Mouse (Mus musculus) neutrophil, adult 5-6 weeks (primary cell): Measurements from ENCODE around the gene Cryba4. TPM values are rescaled to one million over a fixed set of nuclear protein-coding genes. Genes with fewer than 3 reads are reported as not detected.

Experiments used
- ATAC-seq: fragments of 151-379, 151-347 bp; 2 replicates; pipeline ENCODE4 v1.8.0; 2017; ENCODE audit warnings: mild to moderate bottlenecking, moderate TSS enrichment; ENCODE audit not compliant: insufficient number of reproducible peaks, poor library complexity, low FRiP score, severe bottlenecking; ENCODE audit errors: extremely low read depth
- total RNA-seq: library from RNA; stranded (forward); fragments of 200-1000 nt; gene quantifications from 2 replicates; pipeline ENCODE4 v1.2.3, GENCODE M21; 2017

Gene Cryba4
- total RNA-seq, 1 experiment from 2014 or later: 1.2 TPM

GRCm38 (mm10) chr5:112287652-112288051, 35.3 kb upstream of the Cryba4 start:
- ATAC-seq: no peak

GRCm38 (mm10) chr5:112286984-112287641, 34.8 kb upstream of the Cryba4 start:
- ATAC-seq: peak; percentile 77

DNA sequence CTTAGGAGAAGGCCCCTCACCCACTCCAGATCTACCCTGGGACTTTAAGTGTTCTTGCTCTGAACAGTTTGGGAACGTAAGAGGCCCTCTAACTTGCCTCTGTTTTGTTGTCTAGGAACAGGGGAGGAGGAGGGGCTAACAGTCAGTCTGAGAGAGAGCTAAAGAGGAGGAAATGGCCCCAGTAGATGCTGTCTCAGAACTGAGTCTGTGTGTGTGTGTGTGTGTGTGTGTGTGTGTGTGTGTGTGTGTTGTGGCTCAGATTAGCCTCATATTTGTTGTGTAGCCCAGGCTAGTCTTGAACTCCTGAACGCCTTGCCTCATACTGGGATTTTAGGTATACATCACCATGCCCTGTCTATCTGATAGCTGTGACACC, 34.3 kb upstream of the Cryba4 start:
- ATAC-seq: no peak

DNA sequence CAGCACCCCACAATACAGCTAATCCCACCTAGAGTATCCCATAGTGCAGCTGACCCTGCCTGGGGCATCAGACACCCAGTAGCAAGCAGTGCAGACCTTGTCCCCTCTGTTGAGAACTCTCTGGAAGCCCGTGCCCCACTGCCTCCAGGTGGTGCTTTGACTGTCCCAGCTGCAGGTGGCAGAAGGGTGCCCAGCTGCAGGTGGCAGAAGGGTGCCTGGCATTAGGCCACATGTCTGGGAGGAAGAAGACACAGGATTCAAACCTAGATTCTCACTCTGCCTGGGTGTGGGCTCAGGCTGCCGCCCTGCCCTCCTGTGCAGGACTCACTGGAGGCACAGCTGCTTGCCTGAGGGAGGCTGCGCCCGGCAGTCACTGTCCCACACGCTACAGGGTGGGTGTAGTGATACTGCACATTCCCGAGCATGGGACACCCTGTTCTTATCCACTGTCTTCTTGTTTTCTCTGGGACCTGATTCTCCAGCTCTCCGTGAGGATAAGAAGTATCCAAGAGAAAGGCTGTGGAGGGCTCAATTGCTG, 33.3 kb upstream of the Cryba4 start:
- ATAC-seq: no peak

GRCm38 (mm10) chr5:112284203-112284582, 31.9 kb upstream of the Cryba4 start:
- ATAC-seq: no peak

GRCm38 (mm10) chr5:112283543-112284202, 31.4 kb upstream of the Cryba4 start:
- no peak for ATAC-seq

- ATAC-seq: no peak
Observed at GRCm38 (mm10) chr5:112282780-112283482, 30.6 kb upstream of the Cryba4 start.

- no peak for ATAC-seq
Observed at GRCm38 (mm10) chr5:112282123-112282779, 29.9 kb upstream of the Cryba4 start.

GRCm38 (mm10) chr5:112281676-112282075, 29.4 kb upstream of the Cryba4 start:
- ATAC-seq: no peak

DNA sequence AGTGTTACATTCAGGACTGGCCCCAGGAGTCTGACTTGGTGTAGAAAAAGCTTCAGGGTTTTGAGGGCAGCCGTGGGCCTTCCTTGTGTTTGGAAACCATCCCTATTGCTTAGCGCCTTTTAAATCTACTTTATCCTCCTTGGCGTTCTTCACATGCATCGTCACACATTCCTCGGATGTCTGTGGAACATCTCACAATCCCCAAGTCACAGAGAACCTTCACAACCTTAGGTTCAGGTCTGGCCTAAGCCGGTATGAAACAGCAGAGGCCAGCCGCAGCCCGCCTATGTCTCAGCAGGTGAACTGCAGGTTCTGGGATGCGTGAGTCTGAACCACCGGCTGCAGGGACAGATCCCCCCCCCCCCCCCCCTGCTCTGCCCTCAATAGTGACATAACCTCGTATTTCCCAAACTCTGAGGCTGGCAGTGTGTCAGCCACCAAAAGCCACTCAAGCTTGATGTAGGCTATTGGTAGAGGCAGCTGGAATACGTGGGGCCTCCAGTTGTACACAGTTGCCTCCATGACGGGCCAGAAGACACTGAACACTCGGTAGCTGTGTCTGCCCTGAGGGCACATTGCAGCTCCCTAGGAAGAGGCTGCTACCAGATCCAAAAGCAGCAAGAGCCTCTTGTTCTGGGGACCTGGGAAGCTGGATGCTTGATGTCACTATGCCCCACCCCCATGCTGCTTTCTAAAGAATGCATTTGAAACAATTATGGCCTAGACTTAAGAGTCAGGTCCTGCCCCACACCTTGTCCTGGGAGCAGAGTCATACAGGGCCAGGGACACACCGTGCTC, 28.7 kb upstream of the Cryba4 start:
- no peak for ATAC-seq

GRCm38 (mm10) chr5:112280151-112280550, 27.8 kb upstream of the Cryba4 start:
- no peak for ATAC-seq

- no peak for ATAC-seq
Observed at GRCm38 (mm10) chr5:112279181-112280021, 27.1 kb upstream of the Cryba4 start.

DNA sequence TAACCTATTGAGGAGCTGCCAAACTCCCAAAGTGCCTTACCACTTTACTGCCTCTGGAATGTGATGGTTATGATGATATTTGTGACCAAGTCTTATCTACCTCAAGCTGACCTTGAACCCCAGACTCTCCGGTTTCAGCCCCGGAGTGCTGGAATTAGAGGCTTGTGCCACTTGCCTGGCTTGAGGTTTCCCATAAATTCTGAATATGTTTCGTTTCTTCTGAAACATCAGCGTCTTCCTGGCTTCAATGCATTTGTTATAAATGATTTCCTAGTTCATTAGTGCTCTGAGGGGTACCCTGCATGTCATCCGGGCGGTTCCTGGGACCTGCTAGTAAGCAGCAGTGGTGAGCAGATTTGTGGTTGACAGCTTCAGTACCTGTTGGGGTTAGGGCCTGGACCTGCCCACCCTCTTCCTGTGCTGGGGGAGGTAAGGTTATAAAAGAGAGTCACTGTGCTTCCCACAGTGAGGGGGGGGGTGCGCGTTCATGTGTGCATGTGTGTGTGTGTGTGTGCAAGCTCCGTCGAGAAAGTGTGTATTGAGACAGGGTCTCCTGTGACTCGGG, 25.7 kb upstream of the Cryba4 start:
- ATAC-seq: no peak

DNA sequence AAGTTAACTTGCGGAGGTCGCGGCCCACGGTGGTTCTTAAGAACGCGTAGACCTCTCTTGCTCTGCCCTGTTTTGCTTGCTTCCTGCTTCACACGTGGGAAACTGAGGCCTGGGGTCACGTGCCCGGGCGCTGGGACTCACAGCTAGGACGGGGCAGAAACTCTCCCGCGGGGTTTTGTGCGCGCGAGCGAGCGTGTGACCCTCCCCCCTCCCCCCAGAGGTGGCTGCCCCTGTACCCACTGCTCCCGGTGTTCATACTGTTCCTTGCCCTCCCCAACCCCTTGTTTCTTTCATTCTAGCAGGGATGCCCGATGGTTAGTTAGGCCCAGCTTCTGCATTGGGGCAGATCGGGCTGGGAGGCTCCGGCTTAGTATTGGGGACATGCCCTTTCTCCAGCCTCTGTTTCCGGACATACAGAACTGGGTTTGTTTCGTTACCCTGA, 24.6 kb upstream of the Cryba4 start:
- no peak for ATAC-seq

DNA sequence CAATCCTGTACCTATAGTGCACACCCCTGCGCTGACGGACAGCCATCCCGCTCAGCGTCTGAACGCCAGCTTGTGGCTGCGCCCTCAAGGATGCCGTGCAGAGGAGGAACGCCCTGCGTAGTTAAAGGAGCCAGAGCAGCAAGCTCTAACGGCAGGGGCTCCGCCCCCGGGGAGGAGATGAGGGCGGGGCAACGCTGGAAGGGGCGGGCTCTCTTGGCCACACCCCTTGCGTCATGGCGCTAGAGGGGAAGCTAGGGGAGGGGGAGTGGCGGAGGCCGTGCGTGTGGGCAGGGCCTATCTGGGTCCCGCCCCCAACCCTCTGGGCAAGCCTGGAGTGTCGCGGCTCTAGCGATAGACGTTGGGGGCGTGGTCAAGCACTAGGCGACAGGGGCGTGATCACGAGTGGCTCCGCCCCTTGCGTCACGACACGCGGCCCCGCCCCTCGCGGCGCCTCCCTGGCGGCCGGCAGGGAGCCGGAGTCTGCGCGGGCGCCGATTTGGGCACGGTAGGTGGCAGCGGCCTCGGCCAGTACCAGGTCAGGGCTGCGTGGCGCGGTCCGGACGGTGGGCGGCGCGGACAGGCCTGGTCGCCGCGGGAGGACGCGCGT, 24.1 kb upstream of the Cryba4 start, which contains the start of gene Tpst2:
Gene Tpst2 (plus strand): TSS at position 425 of the 607 bp plus-strand sequence.
- peak; percentile 82 for ATAC-seq

DNA sequence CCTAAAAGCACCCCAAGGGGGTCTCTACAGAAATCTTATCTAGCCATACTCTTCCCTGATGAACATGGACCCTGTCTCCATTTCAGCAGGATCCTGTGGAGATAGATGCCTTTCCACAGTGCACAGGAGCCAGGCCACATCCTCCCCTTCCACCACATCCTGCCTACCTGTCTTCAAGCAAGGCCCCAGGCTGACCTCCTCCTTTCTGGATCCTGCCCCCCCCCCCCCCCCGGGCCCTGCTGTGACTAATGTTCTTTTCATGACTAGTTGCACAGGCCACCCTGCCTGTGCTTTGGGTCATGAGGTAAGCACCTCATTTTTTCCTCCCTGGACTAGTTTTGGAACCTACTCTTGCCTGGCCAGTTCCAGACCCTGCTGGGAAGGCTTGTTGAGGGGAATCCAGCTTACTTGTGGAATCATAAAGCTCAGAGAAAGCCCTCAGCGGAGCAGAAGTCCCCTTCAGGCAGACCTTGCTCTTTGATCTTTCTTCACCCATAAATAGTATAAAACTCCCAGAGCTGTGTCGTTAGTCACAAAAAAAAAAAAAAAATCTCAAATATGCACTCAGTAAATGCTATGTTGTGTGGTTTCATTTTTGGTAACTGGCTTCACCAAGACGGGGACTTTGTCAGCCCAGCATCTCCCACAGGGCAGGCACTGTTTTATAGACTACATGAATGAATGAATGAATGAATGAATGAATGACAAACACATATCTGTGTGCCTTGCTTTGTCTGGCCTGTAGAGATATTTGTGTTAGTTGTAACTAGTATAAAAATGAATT, 22.9 kb upstream of the Cryba4 start:
- ATAC-seq: no peak
